Mouse (Mus musculus) bone marrow macrophage, adult 2 months (primary cell): ENCODE measurements around the gene Hap1.

Source experiments
- CTCF ChIP-seq: IDR thresholded peaks from 2 replicates; pipeline ENCODE4 v1.5.1; 2012; ENCODE audit warnings: low read depth, mild to moderate bottlenecking, low read length, moderate library complexity
- POLR2A ChIP-seq: IDR thresholded peaks from 2 replicates; pipeline ENCODE4 v1.6.1; 2012; ENCODE audit warnings: mild to moderate bottlenecking, low read depth, low read length, borderline replicate concordance

DNA sequence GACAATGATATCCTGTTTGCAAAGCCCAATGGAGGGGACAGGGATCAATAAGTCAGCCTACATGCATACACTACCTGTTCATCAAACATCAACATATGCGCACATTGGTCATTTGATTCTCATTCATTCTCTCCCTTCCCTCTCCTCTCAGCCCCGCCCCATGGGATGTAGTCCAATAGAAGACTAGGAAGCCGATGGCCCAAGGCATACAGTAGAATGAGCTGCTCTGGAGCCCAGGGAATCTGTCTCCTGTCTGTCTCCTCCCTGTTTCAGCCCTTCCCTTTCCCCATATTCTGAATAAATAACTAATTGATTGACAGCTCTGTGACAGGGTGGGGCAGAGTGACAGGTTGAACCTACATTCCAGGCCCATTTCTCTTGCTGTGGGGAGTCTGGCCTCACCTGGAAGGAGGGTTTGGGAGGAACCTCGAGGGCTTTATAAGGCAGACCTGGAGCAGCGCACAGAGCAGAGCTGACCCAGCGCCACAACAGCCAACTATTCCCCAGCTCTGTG, 21.9 kb downstream of the Hap1 start, which contains the start of gene Gast:
- TF ChIP-seq CTCF = no peak
- no peak for TF ChIP-seq POLR2A
